Mouse (Mus musculus) liver, postnatal 0 days (tissue): ENCODE data around the gene Rsad1. TPM values are rescaled to one million over a fixed set of nuclear protein-coding genes. Genes with fewer than 3 reads are reported as not detected.

Experiments
- ATAC-seq: fragments of 200-750 bp; cut with Nextera tagmentation; 2 replicates; pipeline ENCODE4 v1.8.0; 2017; ENCODE audit warnings: mild to moderate bottlenecking, moderate library complexity
- DNase-seq: peaks from one replicate; pipeline ENCODE4 v3.0.0-alpha.2; 2016
- H3K27ac ChIP-seq: fragments of 300-500 bp; sonication (generic); 2 replicates; pipeline ENCODE4 v1.5.1; 2014; ENCODE audit warnings: antibody characterized with exemption, moderate library complexity, mild to moderate bottlenecking, low read depth
- H3K27me3 ChIP-seq: fragments of 300-500 bp; sonication (generic); 2 replicates; pipeline ENCODE4 v1.6.1; 2014; ENCODE audit warnings: low read length, control low read depth, mixed read lengths; ENCODE audit not compliant: insufficient read depth
- H3K36me3 ChIP-seq: fragments of 300-500 bp; sonication (generic); replicated peaks from 2 replicates; pipeline ENCODE4 v1.6.1; 2014; ENCODE audit warnings: mild to moderate bottlenecking, control low read depth, low read length, moderate library complexity, mixed read lengths; ENCODE audit not compliant: insufficient read depth
- H3K4me1 ChIP-seq: fragments of 300-500 bp; sonication (generic); 2 replicates; pipeline ENCODE4 v1.6.1; 2014; ENCODE audit warnings: antibody characterized with exemption, mild to moderate bottlenecking, control low read depth; ENCODE audit not compliant: insufficient read depth
- H3K4me2 ChIP-seq: fragments of 300-500 bp; sonication (generic); 2 replicates; pipeline ENCODE4 v1.6.1; 2014; ENCODE audit warnings: low read depth, mild to moderate bottlenecking, low read length, moderate library complexity, mixed read lengths
- H3K4me3 ChIP-seq: fragments of 300-500 bp; sonication (generic); 2 replicates; pipeline ENCODE4 v1.5.1; 2014; ENCODE audit warnings: low read depth, low read length
- H3K9ac ChIP-seq: fragments of 300-500 bp; sonication (generic); replicated peaks from 2 replicates; pipeline ENCODE4 v1.6.1; 2014; ENCODE audit warnings: mild to moderate bottlenecking, moderate library complexity
- H3K9me3 ChIP-seq: fragments of 300-500 bp; sonication (generic); 2 replicates; pipeline ENCODE4 v1.6.1; 2016; ENCODE audit warnings: mild to moderate bottlenecking, control low read depth, low read length, mixed read lengths
- CTCF ChIP-seq: sonication (generic); IDR thresholded peaks from 2 replicates; pipeline ENCODE4 v1.5.1; 2016; ENCODE audit warnings: antibody characterized with exemption, low read depth
- EP300 ChIP-seq: IDR thresholded peaks from 2 replicates; pipeline ENCODE4 v1.6.1; 2016; ENCODE audit warnings: antibody characterized with exemption, low read depth, mild to moderate bottlenecking
- WGBS: fragments of 180-500 bp; shearing (Covaris S2); extraction: QIAGEN DNeasy Blood & Tissue Kit; methylation state at CpG from one replicate; pipeline ENCODE4 v1.1.7; 2014; ENCODE audit not compliant: insufficient replicate concordance; 5-methylcytosine and 5-hydroxymethylcytosine counted together
- polyA plus RNA-seq: library from polyadenylated mRNA; unstranded; fragments of >200 nt; fragmentation: Nextera tagmentation; extraction: Ambion mirVana; gene quantifications from 2 replicates; pipeline ENCODE4 v1.2.1, GENCODE M21; 2015

Gene Rsad1
- polyA plus RNA-seq, 1 experiment from 2014 or later: 1.9 TPM

DNA sequence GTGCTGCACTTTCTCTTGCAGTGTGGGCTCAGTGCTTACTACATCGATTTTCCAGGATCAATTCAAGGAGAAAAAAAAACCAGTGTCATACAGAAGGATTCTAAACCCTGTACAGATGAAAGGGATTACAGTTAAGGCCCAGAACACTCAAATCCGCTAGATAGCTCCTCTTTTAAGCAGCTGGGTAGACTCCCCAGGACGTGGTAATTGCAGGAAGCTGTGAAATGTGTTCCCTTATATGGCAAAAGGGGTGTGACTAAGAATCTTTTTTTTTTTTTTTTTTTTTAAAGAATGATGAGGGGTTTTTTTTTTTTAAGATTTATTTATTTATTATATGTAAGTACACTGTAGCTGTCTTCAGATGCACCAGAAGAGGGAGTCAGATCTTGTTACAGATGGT lies 20.2 kb downstream of the Rsad1 start:
- 53% methylated on average over 3 of the region's 3 CpGs for WGBS
- Histone ChIP-seq H3K4me1 (no peaks in the 10 kb centered on the region), H3K9ac (no peak overlapping the region), H3K27ac (no peak overlapping the region), H3K9me3 (no peaks in the 10 kb centered on the region), H3K27me3 (no peaks in the 10 kb centered on the region), H3K4me3 (no peak overlapping the region), H3K36me3 (no peaks in the 10 kb centered on the region), H3K4me2 (no peak overlapping the region)
- TF ChIP-seq EP300 (no peak), CTCF (no peak)
- DNase-seq (no peak), ATAC-seq (no peak)

DNA sequence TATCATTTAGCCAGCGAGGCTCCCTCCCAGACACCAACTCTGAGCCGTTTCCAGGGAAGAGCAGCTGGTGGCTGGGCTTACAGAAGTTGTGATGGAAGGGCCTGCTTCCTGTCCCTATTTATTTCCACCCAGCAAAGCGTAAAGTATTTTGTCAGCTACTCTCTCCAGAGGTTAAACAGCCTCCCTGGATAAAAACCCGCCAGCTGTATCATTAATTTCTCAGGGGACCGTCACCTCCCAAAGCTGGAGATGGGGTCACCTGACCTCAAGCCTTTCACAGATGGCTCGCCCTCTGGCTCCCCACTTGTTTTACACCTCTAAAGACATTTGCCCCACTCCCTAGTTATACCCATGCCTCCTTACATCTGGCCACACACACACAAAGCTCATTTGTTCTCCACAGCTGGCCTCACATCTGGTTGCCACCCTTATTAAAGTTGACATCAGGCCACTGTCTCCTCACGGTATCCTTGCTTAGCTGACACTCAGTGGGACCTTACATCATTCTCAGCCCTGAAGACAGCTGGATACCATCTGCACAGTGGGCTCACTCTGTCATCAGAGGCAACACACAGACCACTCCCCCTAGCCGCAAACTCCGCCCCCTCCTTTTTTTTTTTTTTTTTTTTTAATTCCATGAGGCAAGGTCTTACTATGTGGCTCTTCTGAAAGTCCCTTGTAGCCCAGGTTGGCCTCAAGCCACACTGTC lies 22.7 kb downstream of the Rsad1 start:
- no peak for ATAC-seq
- Histone ChIP-seq H3K4me3 (no peak overlapping the region), H3K27me3 (peaks cover 5% of the 10 kb centered on the region; the same call in 1 of the 2 replicates), H3K9me3 (no peaks in the 10 kb centered on the region), H3K4me1 (peaks cover 3% of the 10 kb centered on the region), H3K4me2 (no peak overlapping the region), H3K9ac (no peak overlapping the region), H3K27ac (no peak overlapping the region), H3K36me3 (no peaks in the 10 kb centered on the region)
- DNase-seq: no peak
- TF ChIP-seq CTCF: no peak
- no peak for TF ChIP-seq EP300
- WGBS: 62% methylated on average over 9 of the region's 9 CpGs

DNA sequence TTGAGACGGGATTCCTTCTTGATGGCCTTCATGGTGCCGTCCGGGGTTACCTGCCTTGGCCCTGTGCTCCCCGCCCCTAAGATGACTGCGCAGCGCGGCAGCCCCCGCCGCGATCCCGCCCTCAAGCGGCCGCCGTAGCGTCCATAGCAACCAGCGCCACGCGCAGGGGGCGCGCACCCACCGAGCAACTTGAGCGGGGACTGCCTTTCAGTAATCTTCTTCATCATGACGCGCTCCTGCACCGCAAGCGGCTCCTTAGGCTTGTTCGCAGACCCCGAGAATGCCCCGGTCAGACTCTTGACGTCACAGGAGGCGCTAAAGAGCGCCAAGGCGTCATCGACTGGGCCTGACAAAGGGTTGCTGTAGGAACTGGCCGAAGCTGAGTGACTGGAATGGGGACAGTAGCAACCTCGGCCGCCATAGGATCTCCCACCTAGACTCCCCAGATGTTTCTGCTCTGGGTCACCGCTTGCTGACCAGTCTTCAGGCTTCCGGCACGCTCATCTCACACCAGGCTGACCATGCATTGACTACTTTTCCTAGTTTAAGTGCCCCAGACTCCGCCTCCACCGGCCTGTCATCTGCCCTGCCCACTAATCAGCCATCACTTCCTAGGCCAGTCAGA lies 27.7 kb downstream of the Rsad1 start, which contains the start of gene Mycbpap:
TSS of gene Mycbpap (minus strand) at position 524 of the 625 bp plus-strand sequence.
- H3K9me3 ChIP-seq: no peaks in the 10 kb centered on the region
- H3K27ac ChIP-seq: no peak within 1 kb of the TSS
- peaks cover 5% of the 10 kb centered on the region for H3K27me3 ChIP-seq
- peak; percentile 56; the same call in 1 of the 2 replicates for ATAC-seq
- peaks cover 6% of the 10 kb centered on the region for H3K4me1 ChIP-seq
- peak within 1 kb of the TSS; percentile 90 for H3K4me2 ChIP-seq
- peak; percentile 55 for DNase-seq
- 1% methylated on average over 42 of the region's 42 CpGs for WGBS
- H3K9ac ChIP-seq: peak within 1 kb of the TSS; percentile 28
- TF ChIP-seq CTCF (peak; percentile 32), EP300 (no peak)
- peak within 1 kb of the TSS; percentile 53 for H3K4me3 ChIP-seq
- H3K36me3 ChIP-seq: no peaks in the 10 kb centered on the region

DNA sequence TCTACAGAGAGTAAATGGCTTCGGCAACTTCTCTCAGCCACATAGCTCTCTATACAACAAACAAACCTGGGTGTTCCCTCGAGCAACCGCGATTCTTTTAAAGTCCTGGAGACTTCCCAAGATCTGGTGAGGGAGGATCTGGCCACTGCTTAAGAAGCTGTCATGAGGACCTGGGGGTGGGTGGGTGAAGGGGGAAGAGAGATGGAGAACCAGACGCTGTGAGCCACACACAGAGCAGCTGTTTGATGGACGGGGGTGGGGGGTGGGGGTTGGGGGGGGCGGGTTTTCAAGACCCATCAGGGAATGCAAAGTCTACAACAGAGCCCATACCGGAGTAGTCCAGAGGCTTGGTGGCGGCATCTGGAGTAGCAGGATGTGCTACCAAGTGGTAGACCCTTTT lies 35.6 kb downstream of the Rsad1 start:
- Histone ChIP-seq H3K36me3 (no peaks in the 10 kb centered on the region), H3K27ac (no peak overlapping the region)

DNA sequence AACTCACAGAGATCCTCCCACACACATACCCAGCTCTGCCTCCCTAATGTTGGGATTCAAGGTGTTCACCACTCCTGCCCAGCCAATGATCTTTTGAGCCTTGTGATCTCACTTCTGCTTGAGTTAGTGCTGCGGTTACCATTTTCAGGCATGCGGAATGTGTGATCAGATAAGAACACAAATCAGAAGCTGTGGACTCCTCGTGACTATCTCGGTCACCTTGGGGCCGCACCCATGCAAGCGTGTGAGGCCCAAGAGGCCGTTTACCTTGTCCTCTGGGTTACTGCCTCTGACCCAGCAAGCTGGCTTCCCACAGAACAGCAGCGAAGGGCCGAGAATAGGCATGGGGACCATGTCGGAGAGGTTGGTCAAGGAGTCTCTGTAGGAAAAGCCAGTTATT lies 40.1 kb downstream of the Rsad1 start:
- TF ChIP-seq EP300 (no peak), CTCF (no peak)
- H3K4me2 ChIP-seq: no peak overlapping the region
- WGBS: 71% methylated on average over 10 of the region's 10 CpGs
- H3K27ac ChIP-seq: no peak overlapping the region
- DNase-seq (no peak), ATAC-seq (no peak)
- no peak overlapping the region for H3K9ac ChIP-seq
- 0 out of 2 replicates have a peak, but pooled peaks cover 7% of the 10 kb centered on the region for H3K27me3 ChIP-seq
- no peaks in the 10 kb centered on the region for H3K36me3 ChIP-seq
- no peak overlapping the region for H3K4me3 ChIP-seq
- H3K4me1 ChIP-seq: no peaks in the 10 kb centered on the region
- H3K9me3 ChIP-seq: no peaks in the 10 kb centered on the region

More for the DNA sequence above, 35.6 kb downstream of the Rsad1 start:
- Histone ChIP-seq H3K4me1 (no peaks in the 10 kb centered on the region), H3K4me2 (no peak overlapping the region), H3K4me3 (no peak overlapping the region), H3K9ac (no peak overlapping the region), H3K9me3 (no peaks in the 10 kb centered on the region), H3K27me3 (no peaks in the 10 kb centered on the region; the same call in 1 of the 2 replicates)
- DNase-seq (no peak), ATAC-seq (no peak)
- 52% methylated on average over 9 of the region's 9 CpGs for WGBS
- TF ChIP-seq CTCF: no peak
- TF ChIP-seq EP300: no peak

DNA sequence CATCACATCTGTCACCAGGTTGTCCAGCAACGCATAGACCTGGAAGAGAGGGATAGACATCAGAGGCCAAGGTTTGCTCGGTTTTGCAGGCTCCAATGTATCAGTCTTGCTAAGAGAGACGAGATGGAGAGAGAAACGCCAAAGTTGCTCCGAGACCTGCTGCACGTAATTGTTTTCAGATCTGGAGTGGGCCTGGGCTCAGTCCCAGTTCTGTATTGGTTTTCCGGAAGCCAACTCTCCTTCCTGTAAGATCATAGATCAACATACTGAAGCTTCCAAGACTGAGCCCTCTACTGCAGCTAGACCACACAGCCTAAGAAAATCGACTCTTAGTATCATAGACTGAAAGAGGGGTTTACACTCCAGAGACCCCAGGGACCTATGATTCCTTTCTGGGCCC lies 47.6 kb downstream of the Rsad1 start:
- H3K36me3 ChIP-seq: no peaks in the 10 kb centered on the region
- peaks cover 7% of the 10 kb centered on the region; the same call in 1 of the 2 replicates for H3K4me1 ChIP-seq
- no peak overlapping the region for H3K27ac ChIP-seq
- peaks cover 45% of the 10 kb centered on the region for H3K27me3 ChIP-seq
- H3K9ac ChIP-seq: no peak overlapping the region
- H3K9me3 ChIP-seq: no peaks in the 10 kb centered on the region
- 80% methylated on average over 8 of the region's 8 CpGs for WGBS
- H3K4me2 ChIP-seq: no peak overlapping the region
- TF ChIP-seq CTCF (no peak), EP300 (no peak)
- no peak for ATAC-seq
- no peak for DNase-seq
- H3K4me3 ChIP-seq: no peak overlapping the region
